Mouse (Mus musculus): Measurements from ENCODE around the gene Avil. TPM values are rescaled to one million over a fixed set of nuclear protein-coding genes. Genes with fewer than 3 reads are reported as not detected.

Gene Avil
- polyA plus RNA-seq, 1 experiment, result 2.4 TPM

DNA sequence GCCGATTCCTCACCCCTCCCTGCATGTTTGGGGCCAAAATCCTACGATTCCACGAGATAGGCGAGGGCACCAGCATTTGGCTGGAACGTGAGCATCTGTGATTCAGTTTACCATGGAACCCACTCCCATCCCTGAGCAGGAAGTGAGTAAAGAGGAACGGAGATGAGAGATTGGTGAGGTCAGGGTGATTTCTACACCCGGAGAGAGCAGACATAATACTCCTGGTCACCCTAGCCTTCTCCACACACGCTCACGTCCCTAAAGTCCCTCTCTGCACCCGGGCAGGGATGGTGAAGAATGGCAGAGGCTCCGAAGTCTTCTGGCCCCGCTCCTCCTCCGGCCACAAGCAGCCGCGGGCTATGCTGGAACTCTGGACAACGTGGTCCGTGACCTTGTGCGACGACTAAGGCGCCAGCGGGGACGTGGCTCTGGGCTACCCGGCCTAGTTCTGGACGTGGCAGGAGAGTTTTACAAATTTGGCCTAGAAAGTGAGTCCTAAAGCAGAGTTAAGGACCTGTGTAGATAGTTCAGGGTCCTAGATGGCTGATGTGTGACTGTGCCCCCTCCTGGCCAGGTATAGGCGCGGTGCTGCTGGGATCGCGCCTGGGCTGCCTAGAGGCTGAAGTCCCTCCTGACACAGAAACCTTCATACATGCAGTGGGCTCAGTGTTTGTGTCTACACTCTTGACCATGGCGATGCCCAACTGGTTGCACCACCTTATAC, 49.0 kb downstream of the Avil start:
- 3% methylated on average over 29 of the region's 29 CpGs for WGBS
- TF ChIP-seq CTCF (IDR thresholded peaks at IDR 0.05; ENCODE audit: extremely low read depth, insufficient read length, insufficient replicate concordance, low read depth, low read length) (peak; percentile 49; the same call in 1 of the 2 replicates), POLR2A (IDR thresholded peaks at IDR 0.05; ENCODE audit: low read depth, low read length) (no peak)
- Histone ChIP-seq H3K4me1 (ENCODE audit: control insufficient read depth, insufficient read depth, insufficient read length, low read length) (peaks cover 10% of the 10 kb centered on the region), H3K27me3 (ENCODE audit: control insufficient read depth, insufficient read depth, low read length) (peaks cover 31% of the 10 kb centered on the region), H3K36me3 (ENCODE audit: control insufficient read depth, insufficient read depth, low read length) (no peaks in the 10 kb centered on the region), H3K4me3 (ENCODE audit: low read depth, low read length) (peak overlapping the region; percentile 36), H3K27ac (ENCODE audit: insufficient read depth, low read depth, low read length) (no peak overlapping the region)

DNA sequence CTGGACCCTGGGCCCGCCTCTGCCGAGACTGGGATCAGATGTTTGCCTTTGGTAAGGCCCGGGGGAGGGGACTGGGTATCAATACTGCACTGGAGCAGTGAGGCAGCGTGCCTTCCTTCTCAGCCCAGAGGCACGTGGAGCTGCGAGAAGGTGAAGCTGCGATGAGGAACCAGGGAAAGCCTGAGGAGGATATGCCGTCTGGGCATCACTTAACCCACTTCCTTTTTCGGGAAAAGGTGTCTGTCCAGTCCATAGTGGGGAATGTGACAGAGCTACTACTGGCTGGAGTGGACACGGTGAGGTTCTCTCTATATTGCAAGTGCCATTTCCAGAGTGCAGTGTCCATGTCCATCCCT, 49.6 kb downstream of the Avil start:
- Histone ChIP-seq H3K27me3 (ENCODE audit: control insufficient read depth, insufficient read depth, low read length) (peaks cover 31% of the 10 kb centered on the region), H3K4me3 (ENCODE audit: low read depth, low read length) (no peak overlapping the region), H3K27ac (ENCODE audit: insufficient read depth, low read depth, low read length) (no peak overlapping the region), H3K36me3 (ENCODE audit: control insufficient read depth, insufficient read depth, low read length) (no peaks in the 10 kb centered on the region), H3K4me1 (ENCODE audit: control insufficient read depth, insufficient read depth, insufficient read length, low read length) (peaks cover 10% of the 10 kb centered on the region)
- TF ChIP-seq POLR2A (IDR thresholded peaks at IDR 0.05; ENCODE audit: low read depth, low read length) (no peak), CTCF (IDR thresholded peaks at IDR 0.05; ENCODE audit: extremely low read depth, insufficient read length, insufficient replicate concordance, low read depth, low read length) (no peak)
- WGBS, result 11% methylated on average over 10 of the region's 10 CpGs

DNA sequence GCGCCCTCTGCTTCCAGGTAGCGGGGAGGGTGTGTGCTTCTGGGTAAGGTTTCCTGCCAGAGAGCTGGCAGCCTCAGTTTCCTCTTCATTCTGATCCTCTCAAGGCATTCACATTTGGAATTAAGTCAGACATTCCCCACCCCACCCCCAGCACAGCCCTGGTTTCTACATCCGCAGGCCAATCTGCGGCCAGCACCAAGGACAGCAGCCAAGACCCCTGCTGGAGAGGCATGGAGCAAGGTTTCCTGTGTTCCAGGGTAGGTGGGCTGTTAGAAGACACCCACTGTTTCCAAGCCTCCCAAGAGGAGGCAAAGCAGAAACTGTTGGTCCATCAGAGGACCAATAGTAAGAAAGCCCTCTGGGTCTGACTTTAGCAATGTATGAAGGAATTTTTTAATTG, 54.1 kb downstream of the Avil start:
- H3K36me3 ChIP-seq (ENCODE audit: control insufficient read depth, insufficient read depth, low read length), result peaks cover 6% of the 10 kb centered on the region; the same call in 1 of the 2 replicates
- TF ChIP-seq POLR2A (IDR thresholded peaks at IDR 0.05; ENCODE audit: low read depth, low read length) (no peak), CTCF (IDR thresholded peaks at IDR 0.05; ENCODE audit: extremely low read depth, insufficient read length, insufficient replicate concordance, low read depth, low read length) (no peak)
- H3K4me3 ChIP-seq (ENCODE audit: low read depth, low read length), result no peak overlapping the region
- WGBS, result 84% methylated on average over 4 of the region's 4 CpGs
- no peak overlapping the region for H3K27ac ChIP-seq (ENCODE audit: insufficient read depth, low read depth, low read length)
- H3K27me3 ChIP-seq (ENCODE audit: control insufficient read depth, insufficient read depth, low read length), result peaks cover 19% of the 10 kb centered on the region
- H3K4me1 ChIP-seq (ENCODE audit: control insufficient read depth, insufficient read depth, insufficient read length, low read length), result peaks cover 6% of the 10 kb centered on the region

DNA sequence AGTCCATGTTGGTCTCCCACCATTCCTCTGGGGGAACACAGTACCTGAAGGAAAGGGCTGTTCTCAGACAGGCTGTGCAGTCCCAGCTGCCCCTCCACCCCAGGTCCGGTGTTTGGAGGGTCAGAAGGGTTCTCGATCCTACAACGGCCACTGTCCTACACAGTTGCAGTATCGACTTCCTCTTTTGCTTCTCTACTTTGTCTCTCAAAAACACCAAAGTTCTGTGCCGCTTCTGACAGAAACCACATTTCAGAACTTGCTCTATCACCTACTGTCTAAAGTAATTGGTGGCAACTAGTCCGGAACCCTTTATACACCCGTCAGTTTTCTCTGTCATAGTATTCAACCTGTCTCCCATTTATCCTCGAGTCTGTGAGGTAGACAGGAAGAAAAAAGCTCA, 54.9 kb downstream of the Avil start:
- Histone ChIP-seq H3K36me3 (ENCODE audit: control insufficient read depth, insufficient read depth, low read length) (peaks cover 6% of the 10 kb centered on the region; the same call in 1 of the 2 replicates), H3K4me3 (ENCODE audit: low read depth, low read length) (no peak overlapping the region), H3K27me3 (ENCODE audit: control insufficient read depth, insufficient read depth, low read length) (peaks cover 16% of the 10 kb centered on the region), H3K27ac (ENCODE audit: insufficient read depth, low read depth, low read length) (no peak overlapping the region), H3K4me1 (ENCODE audit: control insufficient read depth, insufficient read depth, insufficient read length, low read length) (peaks cover 4% of the 10 kb centered on the region; the same call in 1 of the 2 replicates)
- WGBS, result 78% methylated on average over 8 of the region's 8 CpGs
- TF ChIP-seq CTCF (IDR thresholded peaks at IDR 0.05; ENCODE audit: extremely low read depth, insufficient read length, insufficient replicate concordance, low read depth, low read length) (no peak), POLR2A (IDR thresholded peaks at IDR 0.05; ENCODE audit: low read depth, low read length) (no peak)

DNA sequence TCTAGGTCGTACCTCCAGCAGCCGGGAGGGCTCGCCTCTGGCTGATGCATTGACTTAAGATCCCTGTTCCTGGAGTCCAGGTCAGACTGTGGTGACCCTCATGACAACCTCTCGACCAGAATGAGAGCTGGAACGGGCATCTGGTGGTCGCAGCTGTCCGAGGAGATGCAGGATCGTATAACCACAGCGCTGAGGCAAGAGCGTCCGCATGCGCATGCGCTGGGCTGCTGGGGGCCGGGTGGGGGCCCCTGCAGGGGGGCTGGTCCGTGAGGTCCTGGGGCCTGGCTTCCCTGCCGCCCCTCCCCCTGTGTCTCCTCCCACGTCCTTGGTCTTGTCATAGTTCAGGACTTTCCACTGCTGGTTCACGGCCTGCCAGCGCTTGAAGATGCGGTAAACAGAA, 56.0 kb downstream of the Avil start:
- H3K27me3 ChIP-seq (ENCODE audit: control insufficient read depth, insufficient read depth, low read length), result peaks cover 9% of the 10 kb centered on the region
- WGBS, result 92% methylated on average over 20 of the region's 20 CpGs
- peaks cover 6% of the 10 kb centered on the region; the same call in 1 of the 2 replicates for H3K36me3 ChIP-seq (ENCODE audit: control insufficient read depth, insufficient read depth, low read length)
- TF ChIP-seq CTCF (IDR thresholded peaks at IDR 0.05; ENCODE audit: extremely low read depth, insufficient read length, insufficient replicate concordance, low read depth, low read length) (no peak), POLR2A (IDR thresholded peaks at IDR 0.05; ENCODE audit: low read depth, low read length) (no peak)
- no peak overlapping the region for H3K27ac ChIP-seq (ENCODE audit: insufficient read depth, low read depth, low read length)
- H3K4me1 ChIP-seq (ENCODE audit: control insufficient read depth, insufficient read depth, insufficient read length, low read length), result peaks cover 4% of the 10 kb centered on the region; the same call in 1 of the 2 replicates
- H3K4me3 ChIP-seq (ENCODE audit: low read depth, low read length), result no peak overlapping the region

DNA sequence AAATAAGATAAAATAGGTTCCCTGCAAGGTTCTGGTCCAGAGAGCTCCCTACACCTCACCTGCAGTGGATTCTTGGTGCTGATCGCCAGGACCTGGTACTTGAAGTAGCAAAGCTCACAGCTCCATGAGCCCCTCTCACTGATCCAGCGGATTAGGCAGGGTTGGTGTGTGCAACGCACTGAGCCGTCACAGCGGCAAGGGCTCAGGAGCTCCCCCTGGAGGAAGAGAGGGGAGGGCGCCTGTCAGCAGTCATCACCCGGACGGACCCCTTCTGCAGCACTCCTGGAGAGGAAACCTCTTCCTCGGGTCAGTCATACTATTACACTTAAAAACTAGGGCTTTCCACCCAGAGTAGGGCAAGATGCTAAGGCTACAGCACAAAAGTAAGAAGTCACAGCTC, 57.7 kb downstream of the Avil start:
- Histone ChIP-seq H3K36me3 (ENCODE audit: control insufficient read depth, insufficient read depth, low read length) (peaks cover 6% of the 10 kb centered on the region; the same call in 1 of the 2 replicates), H3K27me3 (ENCODE audit: control insufficient read depth, insufficient read depth, low read length) (peaks cover 9% of the 10 kb centered on the region), H3K4me1 (ENCODE audit: control insufficient read depth, insufficient read depth, insufficient read length, low read length) (peaks cover 7% of the 10 kb centered on the region), H3K27ac (ENCODE audit: insufficient read depth, low read depth, low read length) (no peak overlapping the region), H3K4me3 (ENCODE audit: low read depth, low read length) (no peak overlapping the region)
- WGBS, result 2% methylated on average over 9 of the region's 9 CpGs
- TF ChIP-seq CTCF (IDR thresholded peaks at IDR 0.05; ENCODE audit: extremely low read depth, insufficient read length, insufficient replicate concordance, low read depth, low read length), result peak; percentile 95
- peak; percentile 29; the same call in 1 of the 2 replicates for TF ChIP-seq POLR2A (IDR thresholded peaks at IDR 0.05; ENCODE audit: low read depth, low read length)

DNA sequence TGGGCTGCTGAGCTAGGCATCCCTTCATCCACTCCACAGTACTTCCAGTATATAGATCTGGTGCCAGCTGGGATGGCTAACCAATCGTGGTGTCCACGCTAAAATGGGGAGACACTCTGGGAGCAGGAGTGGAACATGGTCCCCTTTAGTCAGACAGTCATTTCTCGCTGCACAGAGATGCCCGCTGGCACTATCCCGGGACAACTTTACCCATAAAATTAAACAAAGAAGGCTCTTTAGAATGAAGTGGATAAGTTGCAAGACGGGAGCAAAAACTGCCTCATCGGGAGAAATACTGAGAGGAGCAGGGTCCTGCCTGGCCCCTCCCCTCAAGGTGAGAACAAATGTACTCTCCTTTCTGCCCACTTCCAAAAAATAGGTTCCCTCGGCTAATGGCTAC, 58.2 kb downstream of the Avil start:
- TF ChIP-seq CTCF (IDR thresholded peaks at IDR 0.05; ENCODE audit: extremely low read depth, insufficient read length, insufficient replicate concordance, low read depth, low read length) (no peak), POLR2A (IDR thresholded peaks at IDR 0.05; ENCODE audit: low read depth, low read length) (no peak)
- no peak overlapping the region for H3K27ac ChIP-seq (ENCODE audit: insufficient read depth, low read depth, low read length)
- peaks cover 6% of the 10 kb centered on the region; the same call in 1 of the 2 replicates for H3K36me3 ChIP-seq (ENCODE audit: control insufficient read depth, insufficient read depth, low read length)
- WGBS, result 1% methylated on average over 8 of the region's 8 CpGs
- H3K4me1 ChIP-seq (ENCODE audit: control insufficient read depth, insufficient read depth, insufficient read length, low read length), result peaks cover 7% of the 10 kb centered on the region
- H3K4me3 ChIP-seq (ENCODE audit: low read depth, low read length), result peak overlapping the region; percentile 75; the same call in 1 of the 2 replicates
- peaks cover 9% of the 10 kb centered on the region for H3K27me3 ChIP-seq (ENCODE audit: control insufficient read depth, insufficient read depth, low read length)

Data from small intestine, adult 2 months (tissue).